Mouse (Mus musculus) stomach, postnatal 0 days (tissue): Measurements from ENCODE around the gene Stom.

Source experiments
- CTCF ChIP-seq: IDR thresholded peaks from 2 replicates; pipeline ENCODE4 v1.5.1; 2016; ENCODE audit warnings: antibody characterized with exemption, low read depth, mild to moderate bottlenecking, moderate library complexity
- EP300 ChIP-seq: optimal IDR thresholded peaks from 2 replicates; pipeline ENCODE3; 2016; ENCODE audit warnings: antibody characterized with exemption

DNA sequence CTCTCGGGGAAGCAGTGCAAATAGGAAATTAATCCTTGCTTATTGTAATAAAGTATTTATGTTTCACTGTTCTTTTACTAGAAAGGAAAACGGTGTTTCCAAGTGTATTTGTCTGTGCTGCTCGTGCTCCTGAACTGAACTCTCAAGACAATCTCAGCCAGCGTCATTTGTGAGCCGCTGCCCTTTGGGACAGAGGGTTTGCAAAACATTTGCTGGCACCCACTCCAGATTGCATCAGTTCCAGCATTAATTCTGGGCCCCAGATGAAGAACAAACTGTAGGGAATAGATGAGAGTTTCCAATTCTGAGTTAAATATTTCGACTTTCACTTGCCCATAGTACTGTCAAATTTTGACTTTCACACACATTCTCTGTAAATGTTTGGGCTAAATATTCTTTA, 1.9 kb upstream of the Stom start:
- TF ChIP-seq CTCF, result no peak
- TF ChIP-seq EP300, result no peak
